Mouse (Mus musculus): Measurements from ENCODE around the gene Lilra5.
A peak's percentile ranks its signal among the peaks of the same experiment; 100 is the strongest.
"Not testable (repeated sequence)": the region's sequence is repeated elsewhere in the genome, so short reads cannot be mapped to it uniquely, and the experiment has no call there.

Gene Lilra5

DNA sequence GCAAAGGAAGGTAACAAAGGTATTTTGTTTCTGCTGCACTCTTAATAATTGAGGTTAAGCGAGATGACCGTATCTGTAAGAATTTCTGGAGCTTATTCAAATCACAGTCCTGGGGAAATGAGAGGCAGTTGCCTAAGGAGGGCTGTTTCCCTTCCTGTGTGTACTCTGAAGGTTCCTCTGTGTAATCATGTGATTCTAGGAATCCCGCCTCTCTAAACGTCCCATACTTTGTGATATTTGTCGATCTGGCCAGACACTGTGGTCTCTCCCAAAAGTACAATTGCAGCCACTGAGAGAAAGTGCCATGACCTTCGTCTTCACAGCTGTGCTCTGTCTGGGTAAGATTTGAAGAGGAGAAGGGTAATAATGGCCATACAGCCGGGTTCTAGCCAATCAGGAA is at the start of gene Lilra5:
Gene Lilra5 (plus strand): TSS at position 301 of the 400 bp plus-strand sequence.
- DNase-seq (ENCODE audit: low read depth, low spot score), result no peak

DNA sequence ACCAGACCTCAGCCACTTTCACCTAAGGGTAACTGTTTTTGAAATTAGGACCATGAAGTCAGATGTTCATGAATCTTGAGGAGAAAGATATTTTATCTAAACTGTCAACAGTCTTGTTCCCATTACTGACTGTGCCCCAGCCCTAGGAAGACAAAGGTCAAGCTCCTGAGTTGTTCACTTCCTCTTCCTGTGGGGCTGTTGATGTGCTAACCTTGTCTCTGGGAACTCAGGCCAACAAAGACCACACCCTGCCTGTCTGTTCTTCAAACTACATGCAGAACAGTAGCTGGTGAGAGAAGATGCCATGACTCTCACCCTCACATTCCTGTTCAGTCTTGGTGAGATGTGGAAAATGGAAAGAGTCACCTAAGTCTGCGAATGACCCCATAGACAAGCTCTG is 30.4 kb upstream of the Lilra5 start:
- no peak for DNase-seq (ENCODE audit: low read depth, low spot score)

DNA sequence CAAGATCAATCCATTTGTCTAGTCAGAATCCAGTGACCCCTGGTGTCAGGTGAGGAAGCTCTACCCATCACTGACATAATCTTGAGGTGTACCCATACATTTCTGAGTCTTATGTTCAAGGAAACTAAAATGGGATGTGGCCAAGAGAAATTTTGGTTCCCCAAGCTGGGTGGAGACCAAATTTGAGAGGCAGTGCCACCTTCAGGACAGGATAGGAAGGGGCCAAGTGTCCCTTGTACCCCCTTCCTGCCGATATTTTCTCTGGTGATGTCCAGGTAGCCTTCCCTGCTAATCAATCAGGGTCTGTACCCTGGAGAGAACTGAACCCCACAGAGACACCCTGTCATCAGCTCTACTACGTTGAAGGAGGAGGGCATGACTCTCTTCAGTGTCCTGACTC is 28.9 kb upstream of the Lilra5 start:
- no peak for DNase-seq (ENCODE audit: low read depth, low spot score)

DNA sequence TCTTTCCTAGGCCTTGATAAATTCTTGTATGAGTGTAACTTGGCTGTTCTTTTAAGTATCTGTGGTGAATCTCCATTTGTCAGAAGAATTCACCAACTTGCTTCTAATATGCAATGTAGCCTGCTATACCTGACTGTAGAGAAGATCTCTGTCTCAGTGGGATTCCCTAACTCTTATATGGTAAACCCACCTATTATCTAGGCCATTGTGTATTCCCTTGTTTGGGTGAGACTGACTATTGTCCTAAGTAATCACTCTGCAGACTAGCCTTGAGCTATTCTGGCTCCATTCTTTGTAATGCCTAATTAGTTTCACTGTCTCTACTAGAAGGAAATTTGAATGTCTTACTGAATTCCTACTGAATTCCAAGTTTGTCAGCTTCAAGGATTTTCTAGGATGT is 24.1 kb upstream of the Lilra5 start:
- not testable (repeated sequence) for DNase-seq (ENCODE audit: low read depth, low spot score)

DNA sequence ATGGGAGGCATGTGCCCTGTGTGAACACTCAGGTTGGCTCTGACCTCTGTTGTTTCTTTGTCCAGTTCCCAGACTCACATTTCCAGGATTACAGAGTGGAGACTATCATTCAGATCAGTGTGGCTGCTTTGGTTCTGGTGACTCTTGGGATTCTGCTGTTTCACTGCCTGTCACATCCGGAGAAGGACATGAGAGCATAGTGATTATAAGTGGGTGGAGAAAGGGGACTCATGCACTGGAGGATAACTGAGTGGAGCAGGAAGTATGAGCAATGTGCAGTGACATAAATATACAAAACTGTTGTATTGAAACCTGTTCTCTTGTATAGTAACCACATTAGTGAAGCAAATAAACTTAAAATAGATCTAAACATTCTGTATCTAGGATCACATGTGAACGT is 22.2 kb upstream of the Lilra5 start:
- DNase-seq (ENCODE audit: low read depth, low spot score), result no peak

DNA sequence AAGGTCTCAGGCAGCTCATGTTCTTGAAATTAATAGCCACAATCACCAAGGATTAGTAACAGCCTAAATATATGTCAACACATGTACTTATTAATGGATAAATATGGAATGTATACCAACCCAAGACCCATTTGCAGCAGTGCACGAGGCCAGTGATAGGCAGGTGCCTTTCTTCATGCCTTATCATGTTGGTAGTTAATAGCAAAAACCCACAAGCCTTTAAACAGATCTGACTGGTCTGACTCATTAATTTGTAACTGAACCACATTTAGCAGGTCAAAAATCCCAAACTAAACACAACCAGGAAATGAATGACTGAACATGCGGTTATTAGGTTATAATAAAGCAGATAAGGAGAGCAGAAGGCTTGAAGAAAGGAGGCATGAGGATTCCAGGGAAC is 21.7 kb upstream of the Lilra5 start:
- no peak for DNase-seq (ENCODE audit: low read depth, low spot score)

DNA sequence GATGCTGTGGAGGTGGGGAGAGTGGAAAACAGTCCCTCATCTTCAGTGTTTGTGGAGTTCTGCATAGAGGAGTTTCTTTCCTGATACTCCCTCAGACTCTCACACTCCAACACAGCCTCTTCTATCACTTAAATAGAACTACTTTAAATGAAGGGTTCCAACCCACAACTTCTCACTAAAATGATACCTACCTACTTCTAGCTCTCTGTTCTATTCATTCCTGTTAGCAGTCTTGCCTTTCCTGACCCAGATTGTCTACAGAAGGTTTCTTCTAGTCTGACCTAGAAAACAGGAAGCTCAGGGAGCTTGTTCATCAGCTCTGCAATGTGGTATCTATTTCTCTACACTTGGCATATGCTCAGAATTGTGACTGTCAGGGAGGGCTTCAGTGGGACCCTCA is 2.0 kb upstream of the Lilra5 start:
- DNase-seq (ENCODE audit: low read depth, low spot score), result peak; percentile 22

DNA sequence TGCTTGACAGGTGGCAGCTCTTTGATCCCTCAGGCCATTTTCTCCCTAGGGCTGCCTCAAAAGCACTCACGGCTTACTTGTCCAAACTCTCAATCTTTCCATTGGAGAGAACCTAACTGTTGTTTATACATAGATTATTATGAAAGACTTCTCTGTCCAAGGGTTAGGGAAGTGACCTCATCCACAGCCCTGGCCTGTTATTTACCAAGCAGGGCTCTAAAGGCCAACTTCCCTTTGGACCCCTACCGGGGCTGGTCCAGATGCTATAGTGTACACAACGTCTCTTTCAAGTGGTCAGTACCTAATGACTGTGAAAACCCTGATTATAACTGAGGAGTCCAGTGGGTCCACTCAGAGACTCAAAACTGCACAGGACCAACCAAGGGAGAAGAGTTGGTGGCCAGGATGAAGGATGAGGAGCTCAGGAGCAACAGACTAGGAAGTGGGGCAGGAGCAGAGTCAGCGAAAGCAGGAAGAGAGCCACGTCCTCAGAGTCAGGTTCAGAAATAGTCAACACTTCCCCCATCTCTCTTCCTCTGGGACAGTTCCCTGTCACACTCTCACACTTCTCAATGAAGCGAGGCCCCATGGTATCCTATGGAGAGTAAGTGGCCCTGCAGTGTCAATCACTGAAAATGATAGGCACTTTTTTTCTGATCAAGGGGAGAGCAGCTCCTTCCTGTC is 1.6 kb downstream of the Lilra5 start:
- no peak for DNase-seq (ENCODE audit: low read depth, low spot score)

DNA sequence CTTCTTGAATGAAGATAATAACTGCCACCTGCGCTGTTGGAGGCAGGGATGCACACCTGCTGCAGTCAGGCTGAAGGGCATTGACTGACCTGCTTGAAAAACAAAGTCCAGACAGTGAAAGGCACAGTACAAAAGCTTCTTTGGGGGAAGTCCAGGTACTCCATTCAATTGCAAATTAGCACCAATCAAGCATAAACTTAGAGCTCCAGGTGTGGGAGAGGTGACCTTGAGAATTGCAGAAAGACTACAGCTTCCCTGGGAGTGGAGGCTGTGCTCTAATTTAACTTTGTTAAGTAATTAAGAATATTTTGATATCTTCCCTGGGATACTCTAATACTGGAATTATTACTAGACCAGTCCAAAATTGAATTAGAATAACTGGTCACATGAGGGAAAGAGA is 13.7 kb downstream of the Lilra5 start:
- peak; percentile 2 for DNase-seq (ENCODE audit: low read depth, low spot score)

DNA sequence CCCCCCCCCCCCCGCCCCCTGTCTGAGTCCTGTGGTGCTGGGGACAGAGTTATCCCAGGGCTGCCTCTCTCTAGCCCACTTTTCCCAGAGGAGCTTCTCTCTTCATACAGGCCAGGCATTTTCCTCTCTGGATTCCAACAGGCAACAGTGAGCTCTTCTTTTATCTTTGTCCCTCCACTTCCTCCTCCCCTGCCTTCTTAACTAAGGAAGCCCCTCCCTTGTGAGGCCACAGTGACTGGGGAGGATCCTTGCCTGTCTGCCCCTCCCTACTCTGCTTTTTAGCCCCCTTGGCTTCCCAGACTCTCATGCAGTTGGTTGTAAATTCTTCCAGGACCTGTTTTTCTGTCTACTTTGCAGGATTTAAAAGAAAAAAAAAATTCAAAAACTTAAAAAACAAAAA is 18.5 kb downstream of the Lilra5 start:
- not testable (repeated sequence) for DNase-seq (ENCODE audit: low read depth, low spot score)

DNA sequence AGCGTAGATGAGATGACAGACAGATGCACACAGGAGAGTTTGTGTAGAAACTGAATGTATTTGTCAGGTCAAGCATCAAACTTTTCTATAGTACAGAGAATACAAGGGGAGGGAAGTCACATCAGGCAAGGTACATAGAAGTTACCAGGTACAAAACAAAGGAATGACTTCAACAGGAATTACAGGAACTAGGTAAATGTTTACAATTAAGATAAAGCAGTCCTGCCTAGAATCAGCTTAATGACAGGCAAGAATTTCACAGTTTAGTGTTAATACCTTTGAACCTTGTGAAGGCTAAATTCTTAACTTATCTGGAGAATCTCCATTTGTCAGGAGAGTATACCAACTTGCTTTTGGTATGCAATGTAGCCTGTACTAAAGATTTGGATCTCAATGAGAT is 23.0 kb downstream of the Lilra5 start:
- not testable (repeated sequence) for DNase-seq (ENCODE audit: low read depth, low spot score)

DNA sequence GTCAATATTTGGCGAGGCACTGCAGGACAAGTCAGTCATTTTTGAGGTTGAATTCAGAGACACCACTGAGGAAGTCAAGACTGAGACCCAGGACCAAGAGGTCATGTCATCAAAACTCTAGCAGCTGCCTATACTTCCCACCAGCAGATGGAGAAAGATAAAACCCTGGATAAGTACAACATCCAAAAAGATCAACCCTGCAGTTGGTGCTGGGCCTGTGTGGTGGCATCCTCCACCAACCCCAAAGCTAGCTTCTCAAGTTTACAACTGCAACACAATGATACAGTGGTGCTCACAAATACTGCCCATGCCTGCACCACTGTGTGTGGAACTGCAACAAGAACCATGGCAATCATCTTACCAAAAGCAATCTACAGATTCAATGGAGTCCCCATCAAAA is 34.6 kb downstream of the Lilra5 start:
- not testable (repeated sequence) for DNase-seq (ENCODE audit: low read depth, low spot score)

DNA sequence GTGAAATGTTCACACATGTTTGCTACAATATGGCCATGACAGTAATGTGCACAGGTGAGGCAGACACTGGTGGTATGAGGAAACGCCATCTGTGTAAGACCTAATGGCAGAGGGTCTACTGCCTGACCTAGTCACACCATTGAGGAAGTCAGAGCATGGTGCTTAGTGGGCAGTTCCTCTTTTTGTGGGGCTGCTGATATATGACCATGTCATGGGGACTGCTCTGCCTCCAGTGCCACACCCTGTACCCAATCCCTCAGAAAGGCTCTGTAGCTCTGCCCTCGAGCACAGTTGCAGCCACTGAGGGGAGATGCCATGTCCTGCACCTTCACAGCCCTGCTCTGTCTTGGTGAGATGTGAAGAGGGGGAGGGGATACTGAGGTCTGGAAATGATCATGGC is 36.3 kb downstream of the Lilra5 start:
- DNase-seq (ENCODE audit: low read depth, low spot score), result peak; percentile 3

DNA sequence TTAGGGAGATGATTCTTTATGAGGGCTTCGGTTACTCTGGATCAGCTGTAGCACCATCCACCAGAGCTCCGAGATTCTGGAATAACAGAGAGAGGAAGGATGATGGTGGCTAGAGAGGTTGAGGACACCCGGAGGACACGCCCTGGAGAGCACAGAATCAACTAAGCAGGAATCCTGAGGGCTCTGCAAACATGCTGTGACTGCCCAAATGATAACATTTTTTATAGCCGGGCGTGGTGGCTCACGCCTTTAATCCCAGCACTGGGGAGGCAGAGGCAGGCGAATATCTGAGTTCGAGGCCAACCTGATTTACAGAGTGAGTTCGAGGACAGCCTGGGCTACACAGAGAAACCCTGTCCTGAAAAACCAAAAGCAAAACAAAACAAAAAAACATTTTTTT is 37.9 kb downstream of the Lilra5 start:
- DNase-seq (ENCODE audit: low read depth, low spot score), result not testable (repeated sequence)

DNA sequence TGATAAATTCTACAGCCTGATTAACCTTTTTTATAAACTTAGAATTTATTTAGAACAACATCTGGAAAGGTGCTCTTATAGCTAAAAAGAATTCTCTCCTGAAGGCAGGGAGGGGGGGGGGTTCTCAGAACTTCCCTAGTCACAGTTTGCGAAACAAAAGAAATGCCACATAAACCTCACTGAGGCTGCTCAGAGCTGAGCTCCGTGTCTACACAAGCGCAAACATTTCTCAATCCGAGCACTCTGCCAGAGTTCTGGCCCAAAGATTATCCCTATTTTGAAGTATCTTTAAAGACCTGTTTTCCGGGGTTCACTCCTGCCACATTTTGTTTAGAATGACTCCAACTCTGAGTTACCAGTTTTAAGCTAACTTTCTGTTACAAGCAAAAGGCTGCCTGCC is 55.1 kb downstream of the Lilra5 start:
- DNase-seq (ENCODE audit: low read depth, low spot score), result no peak
